Mouse (Mus musculus) liver, postnatal 0 days (tissue): ENCODE measurements at regions not wholly inside any gene's neighbourhood (a gene's known extent, or its start where the extent isn't known, plus 50 kb on each side); places are given as distances from the start of the nearest gene placed in this dataset.

ENCODE experiments used
- CTCF ChIP-seq: sonication (generic); IDR thresholded peaks from 2 replicates; pipeline ENCODE4 v1.5.1; 2016; ENCODE audit warnings: antibody characterized with exemption, low read depth
- EP300 ChIP-seq: IDR thresholded peaks from 2 replicates; pipeline ENCODE4 v1.6.1; 2016; ENCODE audit warnings: antibody characterized with exemption, low read depth, mild to moderate bottlenecking

DNA sequence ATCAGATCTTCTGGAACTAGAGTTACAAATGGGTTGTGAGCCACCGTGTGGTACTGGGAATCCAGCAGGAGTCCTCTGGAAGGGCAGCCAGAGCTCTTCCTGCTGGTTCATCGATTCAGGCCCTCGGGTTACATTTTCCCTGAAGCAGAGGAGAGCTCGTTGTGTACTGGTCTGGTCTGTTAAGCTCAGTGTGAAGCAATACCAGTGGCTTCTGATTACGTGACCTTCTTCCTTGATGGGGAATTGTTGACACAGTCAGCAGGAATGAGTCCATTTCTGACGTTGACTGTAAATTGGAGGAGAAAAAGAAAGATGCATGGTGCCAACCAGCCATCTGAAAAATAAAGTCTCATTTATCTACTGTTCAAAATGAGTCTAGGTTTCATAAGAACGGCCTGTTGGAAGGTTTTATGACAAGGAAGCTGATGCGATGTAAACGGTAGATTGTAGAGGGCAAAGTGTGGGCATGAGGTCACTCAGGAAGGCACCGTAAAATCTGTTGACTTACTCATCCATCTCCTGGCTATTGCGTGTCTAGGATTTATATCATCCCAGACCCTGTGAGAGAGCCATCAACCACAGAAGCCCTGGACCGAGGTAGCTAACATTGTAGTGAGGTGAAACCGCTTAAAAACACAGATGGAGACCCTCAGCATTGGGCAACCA, 79.0 kb upstream of the Enpep start:
- TF ChIP-seq EP300 (no peak), CTCF (no peak)
